Mouse (Mus musculus) G1E (cell line): ENCODE results near the gene Adck1.

Source experiments
- CTCF ChIP-seq: IDR thresholded peaks from 2 replicates; pipeline ENCODE4 v1.5.1; 2012; ENCODE audit warnings: low read depth, low read length, inconsistent platforms, mixed read lengths
- GATA1 ChIP-seq: IDR thresholded peaks from 2 replicates; pipeline ENCODE4 v1.6.1; 2012; ENCODE audit warnings: borderline replicate concordance, low read length, inconsistent platforms, mixed read lengths
- GATA2 ChIP-seq: IDR thresholded peaks from 2 replicates; pipeline ENCODE4 v1.6.1; 2012; ENCODE audit warnings: low read depth, low read length, inconsistent platforms, borderline replicate concordance
- TAL1 ChIP-seq: conservative IDR thresholded peaks from 2 replicates; pipeline ENCODE4 v1.6.1; 2012; ENCODE audit warnings: low read depth, low read length, inconsistent platforms, mixed read lengths

GRCm38 (mm10) chr12:88468691-88469090 lies 108.3 kb downstream of the Adck1 start:
- TF ChIP-seq CTCF (no peak), TAL1 (no peak), GATA1 (no peak), GATA2 (no peak)
